Mouse (Mus musculus): Measurements from ENCODE around the gene Pparg. TPM values are rescaled to one million over a fixed set of nuclear protein-coding genes. Genes with fewer than 3 reads are reported as not detected.

The Pparg gene
- polyA plus RNA-seq, 1 experiment from 2014 or later = 0.22 TPM

DNA sequence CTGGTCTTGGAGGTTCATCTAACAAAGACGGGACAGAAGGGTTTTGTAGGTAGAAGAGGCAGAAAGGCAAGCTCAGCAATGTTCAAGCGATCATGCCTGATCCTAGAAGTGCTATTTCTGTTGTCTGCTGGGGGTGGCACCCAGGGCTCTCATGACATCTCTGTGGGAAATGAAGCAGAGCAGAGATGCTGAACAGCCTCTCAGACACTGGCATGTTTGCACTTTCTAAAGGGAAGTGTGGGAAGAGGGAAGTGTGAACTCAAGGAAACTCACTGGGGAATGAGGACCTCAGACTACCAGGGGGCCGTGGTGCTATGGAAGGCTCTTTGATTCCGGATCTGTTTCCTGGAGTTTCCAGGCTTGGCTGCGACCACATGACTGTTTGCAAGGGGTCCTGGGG is 144.2 kb downstream of the Pparg start:
- H3K9me3 ChIP-seq (replicated peaks; ENCODE audit: control insufficient read depth, low read length) = no peaks in the 10 kb centered on the region
- H3K4me3 ChIP-seq (ENCODE audit: low read depth, low read length) = no peak overlapping the region
- no peak overlapping the region for H3K9ac ChIP-seq (replicated peaks; ENCODE audit: low read length)
- no peak overlapping the region for H3K27ac ChIP-seq (replicated peaks; ENCODE audit: low read depth, low read length)
- no peaks in the 10 kb centered on the region for H3K27me3 ChIP-seq (ENCODE audit: control insufficient read depth, insufficient read depth, low read length)
- DNase-seq (ENCODE audit: low spot score) = no peak
- no peaks in the 10 kb centered on the region for H3K36me3 ChIP-seq (replicated peaks; ENCODE audit: control insufficient read depth, insufficient read depth, low read depth, low read length)
- ATAC-seq (replicated peaks; ENCODE audit: insufficient number of reproducible peaks, low FRiP score, low TSS enrichment, low read depth) = no peak
- H3K4me2 ChIP-seq (ENCODE audit: low read depth, low read length) = no peak overlapping the region
- WGBS = 83% methylated on average over 5 of the region's 5 CpGs
- H3K4me1 ChIP-seq (ENCODE audit: control insufficient read depth, insufficient read depth, low read length) = no peaks in the 10 kb centered on the region

- no peak for DNase-seq (ENCODE audit: low spot score)
- Histone ChIP-seq H3K36me3 (replicated peaks; ENCODE audit: control insufficient read depth, insufficient read depth, low read depth, low read length) (no peaks in the 10 kb centered on the region), H3K9me3 (replicated peaks; ENCODE audit: control insufficient read depth, low read length) (no peaks in the 10 kb centered on the region), H3K4me2 (ENCODE audit: low read depth, low read length) (no peak overlapping the region), H3K27ac (replicated peaks; ENCODE audit: low read depth, low read length) (no peak overlapping the region), H3K4me1 (ENCODE audit: control insufficient read depth, insufficient read depth, low read length) (no peaks in the 10 kb centered on the region), H3K4me3 (ENCODE audit: low read depth, low read length) (no peak overlapping the region), H3K9ac (replicated peaks; ENCODE audit: low read length) (no peak overlapping the region), H3K27me3 (ENCODE audit: control insufficient read depth, insufficient read depth, low read length) (no peaks in the 10 kb centered on the region)
- WGBS = 89% methylated on average over 1 of the region's 1 CpGs
- ATAC-seq (replicated peaks; ENCODE audit: insufficient number of reproducible peaks, low FRiP score, low TSS enrichment, low read depth) = no peak
These were observed 145.7 kb downstream of the Pparg start for GRCm38 (mm10) chr6:115506425-115506824.

DNA sequence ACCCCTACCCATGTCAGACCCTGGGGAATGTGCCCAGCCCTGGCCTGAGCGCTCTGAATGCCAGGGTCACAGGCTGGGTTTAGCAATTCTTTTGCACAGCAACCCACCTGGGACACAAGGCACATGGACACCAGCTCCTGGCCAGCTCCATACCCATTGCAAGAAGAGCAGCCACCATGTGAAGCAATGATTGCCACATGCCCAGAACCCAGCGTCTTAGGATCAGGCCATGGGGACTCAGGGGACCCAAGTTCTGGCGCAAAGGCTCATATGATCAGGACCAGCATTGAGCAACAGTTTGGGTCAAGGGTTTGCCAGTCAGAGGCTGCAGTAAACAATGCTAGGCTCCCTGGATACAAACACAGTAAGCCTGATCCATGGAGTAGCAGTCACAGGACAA is 150.7 kb downstream of the Pparg start:
- Histone ChIP-seq H3K27ac (replicated peaks; ENCODE audit: low read depth, low read length) (no peak overlapping the region), H3K4me3 (ENCODE audit: low read depth, low read length) (no peak overlapping the region), H3K4me2 (ENCODE audit: low read depth, low read length) (no peak overlapping the region), H3K9me3 (replicated peaks; ENCODE audit: control insufficient read depth, low read length) (no peaks in the 10 kb centered on the region), H3K27me3 (ENCODE audit: control insufficient read depth, insufficient read depth, low read length) (no peaks in the 10 kb centered on the region), H3K4me1 (ENCODE audit: control insufficient read depth, insufficient read depth, low read length) (no peaks in the 10 kb centered on the region), H3K36me3 (replicated peaks; ENCODE audit: control insufficient read depth, insufficient read depth, low read depth, low read length) (no peaks in the 10 kb centered on the region), H3K9ac (replicated peaks; ENCODE audit: low read length) (no peak overlapping the region)
- 93% methylated on average over 3 of the region's 3 CpGs for WGBS
- DNase-seq (ENCODE audit: low spot score) (no peak), ATAC-seq (replicated peaks; ENCODE audit: insufficient number of reproducible peaks, low FRiP score, low TSS enrichment, low read depth) (no peak)

DNA sequence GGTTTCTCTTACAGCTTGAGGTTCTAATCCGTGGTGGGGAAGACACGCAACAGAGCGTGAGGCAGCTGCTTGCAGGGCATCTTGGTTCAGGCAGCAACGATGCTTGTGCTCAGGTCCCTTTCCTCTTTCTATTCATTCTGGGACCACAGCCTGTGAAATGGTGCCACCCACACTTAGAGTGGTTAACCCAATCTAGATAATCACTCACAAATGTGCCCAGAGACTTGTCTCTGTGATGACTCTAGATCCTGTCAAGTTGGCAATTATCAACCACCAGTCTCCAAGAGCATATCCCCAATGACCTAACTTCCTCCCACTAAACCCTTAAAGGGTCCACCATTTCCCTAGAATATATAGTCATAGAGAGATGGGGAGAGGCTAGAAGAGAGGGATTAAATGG is 152.5 kb downstream of the Pparg start:
- ATAC-seq (replicated peaks; ENCODE audit: insufficient number of reproducible peaks, low FRiP score, low TSS enrichment, low read depth) = no peak
- Histone ChIP-seq H3K9me3 (replicated peaks; ENCODE audit: control insufficient read depth, low read length) (no peaks in the 10 kb centered on the region), H3K36me3 (replicated peaks; ENCODE audit: control insufficient read depth, insufficient read depth, low read depth, low read length) (no peaks in the 10 kb centered on the region), H3K27me3 (ENCODE audit: control insufficient read depth, insufficient read depth, low read length) (no peaks in the 10 kb centered on the region), H3K4me2 (ENCODE audit: low read depth, low read length) (no peak overlapping the region), H3K9ac (replicated peaks; ENCODE audit: low read length) (no peak overlapping the region), H3K4me1 (ENCODE audit: control insufficient read depth, insufficient read depth, low read length) (no peaks in the 10 kb centered on the region), H3K4me3 (ENCODE audit: low read depth, low read length) (no peak overlapping the region), H3K27ac (replicated peaks; ENCODE audit: low read depth, low read length) (no peak overlapping the region)
- no peak for DNase-seq (ENCODE audit: low spot score)
- WGBS = 95% methylated on average over 4 of the region's 4 CpGs

- no peak overlapping the region for H3K4me2 ChIP-seq (ENCODE audit: low read depth, low read length)
- H3K36me3 ChIP-seq (replicated peaks; ENCODE audit: control insufficient read depth, insufficient read depth, low read depth, low read length) = no peaks in the 10 kb centered on the region
- H3K27me3 ChIP-seq (ENCODE audit: control insufficient read depth, insufficient read depth, low read length) = no peaks in the 10 kb centered on the region
- no peak overlapping the region for H3K27ac ChIP-seq (replicated peaks; ENCODE audit: low read depth, low read length)
- DNase-seq (ENCODE audit: low spot score) (no peak), ATAC-seq (replicated peaks; ENCODE audit: insufficient number of reproducible peaks, low FRiP score, low TSS enrichment, low read depth) (no peak)
- H3K9ac ChIP-seq (replicated peaks; ENCODE audit: low read length) = no peak overlapping the region
- 76% methylated on average over 4 of the region's 4 CpGs for WGBS
- no peaks in the 10 kb centered on the region for H3K9me3 ChIP-seq (replicated peaks; ENCODE audit: control insufficient read depth, low read length)
- no peak overlapping the region for H3K4me3 ChIP-seq (ENCODE audit: low read depth, low read length)
- no peaks in the 10 kb centered on the region for H3K4me1 ChIP-seq (ENCODE audit: control insufficient read depth, insufficient read depth, low read length)
These were observed 157.2 kb downstream of the Pparg start for GRCm38 (mm10) chr6:115517904-115518303.

- no peak for DNase-seq (ENCODE audit: low spot score)
- no peaks in the 10 kb centered on the region for H3K4me1 ChIP-seq (ENCODE audit: control insufficient read depth, insufficient read depth, low read length)
- 76% methylated on average over 2 of the region's 2 CpGs for WGBS
- H3K36me3 ChIP-seq (replicated peaks; ENCODE audit: control insufficient read depth, insufficient read depth, low read depth, low read length) = no peaks in the 10 kb centered on the region
- no peak for ATAC-seq (replicated peaks; ENCODE audit: insufficient number of reproducible peaks, low FRiP score, low TSS enrichment, low read depth)
- H3K9ac ChIP-seq (replicated peaks; ENCODE audit: low read length) = no peak overlapping the region
- H3K4me3 ChIP-seq (ENCODE audit: low read depth, low read length) = no peak overlapping the region
- H3K27ac ChIP-seq (replicated peaks; ENCODE audit: low read depth, low read length) = no peak overlapping the region
- H3K4me2 ChIP-seq (ENCODE audit: low read depth, low read length) = no peak overlapping the region
- no peaks in the 10 kb centered on the region for H3K27me3 ChIP-seq (ENCODE audit: control insufficient read depth, insufficient read depth, low read length)
- H3K9me3 ChIP-seq (replicated peaks; ENCODE audit: control insufficient read depth, low read length) = no peaks in the 10 kb centered on the region
These were observed 157.6 kb downstream of the Pparg start for GRCm38 (mm10) chr6:115518352-115518751.

DNA sequence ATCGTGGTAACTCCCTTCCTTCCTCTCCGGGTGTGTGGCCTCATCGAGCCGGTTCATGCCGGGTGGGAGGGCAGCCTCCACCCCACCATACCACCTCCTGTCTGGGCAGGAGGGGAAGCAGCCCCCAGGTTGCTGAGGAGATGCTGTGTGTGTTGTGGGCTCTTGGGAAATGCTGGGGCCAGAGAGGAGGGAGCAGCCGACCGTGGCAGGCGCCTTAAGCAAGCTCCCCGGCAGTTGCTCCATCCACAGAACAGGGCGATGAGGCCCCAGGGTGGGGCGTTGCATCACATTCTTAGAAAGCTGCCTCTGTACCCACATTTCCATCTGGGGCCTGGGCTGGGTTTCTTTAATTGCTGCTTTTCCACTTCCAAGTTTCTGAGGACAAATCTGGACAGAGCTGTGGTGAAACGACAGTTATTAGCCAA is 158.5 kb downstream of the Pparg start:
- no peak overlapping the region for H3K4me3 ChIP-seq (ENCODE audit: low read depth, low read length)
- no peak overlapping the region for H3K27ac ChIP-seq (replicated peaks; ENCODE audit: low read depth, low read length)
- ATAC-seq (replicated peaks; ENCODE audit: insufficient number of reproducible peaks, low FRiP score, low TSS enrichment, low read depth) (no peak), DNase-seq (ENCODE audit: low spot score) (no peak)
- no peaks in the 10 kb centered on the region for H3K4me1 ChIP-seq (ENCODE audit: control insufficient read depth, insufficient read depth, low read length)
- H3K9ac ChIP-seq (replicated peaks; ENCODE audit: low read length) = no peak overlapping the region
- H3K36me3 ChIP-seq (replicated peaks; ENCODE audit: control insufficient read depth, insufficient read depth, low read depth, low read length) = no peaks in the 10 kb centered on the region
- no peaks in the 10 kb centered on the region for H3K9me3 ChIP-seq (replicated peaks; ENCODE audit: control insufficient read depth, low read length)
- no peaks in the 10 kb centered on the region for H3K27me3 ChIP-seq (ENCODE audit: control insufficient read depth, insufficient read depth, low read length)
- H3K4me2 ChIP-seq (ENCODE audit: low read depth, low read length) = no peak overlapping the region
- 73% methylated on average over 12 of the region's 12 CpGs for WGBS

- Histone ChIP-seq H3K9ac (replicated peaks; ENCODE audit: low read length) (no peak overlapping the region), H3K4me3 (ENCODE audit: low read depth, low read length) (no peak overlapping the region), H3K27ac (replicated peaks; ENCODE audit: low read depth, low read length) (no peak overlapping the region), H3K27me3 (ENCODE audit: control insufficient read depth, insufficient read depth, low read length) (no peaks in the 10 kb centered on the region), H3K4me2 (ENCODE audit: low read depth, low read length) (no peak overlapping the region), H3K9me3 (replicated peaks; ENCODE audit: control insufficient read depth, low read length) (no peaks in the 10 kb centered on the region), H3K36me3 (replicated peaks; ENCODE audit: control insufficient read depth, insufficient read depth, low read depth, low read length) (no peaks in the 10 kb centered on the region), H3K4me1 (ENCODE audit: control insufficient read depth, insufficient read depth, low read length) (no peaks in the 10 kb centered on the region)
- 74% methylated on average over 1 of the region's 1 CpGs for WGBS
- no peak for DNase-seq (ENCODE audit: low spot score)
- no peak for ATAC-seq (replicated peaks; ENCODE audit: insufficient number of reproducible peaks, low FRiP score, low TSS enrichment, low read depth)
These were observed 161.2 kb downstream of the Pparg start for GRCm38 (mm10) chr6:115521923-115522322.

All from embryonic facial prominence, embryonic 11.5 days (tissue).